Mouse (Mus musculus) bone marrow macrophage, adult 2 months (primary cell): ENCODE results near the gene Dyrk1a.

Source experiments
- CTCF ChIP-seq: IDR thresholded peaks from 2 replicates; pipeline ENCODE4 v1.5.1; 2012; ENCODE audit warnings: low read depth, mild to moderate bottlenecking, low read length, moderate library complexity
- POLR2A ChIP-seq: IDR thresholded peaks from 2 replicates; pipeline ENCODE4 v1.6.1; 2012; ENCODE audit warnings: mild to moderate bottlenecking, low read depth, low read length, borderline replicate concordance

- TF ChIP-seq CTCF (no peak), POLR2A (no peak)
Measured at GRCm38 (mm10) chr16:94589648-94590047, 19.8 kb downstream of the Dyrk1a start.
